Comparison of ENCODE assay signal across 11 mouse cellular contexts in genomic region chr15:84209517-84210412, GRCm38 (mm10). TPM values are rescaled to one million over a fixed set of nuclear protein-coding genes. Genes with fewer than 3 reads are reported as not detected.
DNase-seq lines count a peak whose midpoint lies in the region; ATAC-seq lines count a peak whose summit lies in the region.
"Had no signal": no experiment of that assay in that cellular context is flagged by ENCODE, and none has a peak within 500 bp of the region (broad histone marks: within the 10 kb centered on the region; RNA-seq: fewer than 3 reads in every experiment).

No protein-coding gene starts in this region.

- no peak for DNase-seq in kidney, adult 9 months
- no peak for DNase-seq in frontal cortex, postnatal 25 days (ENCODE audit: low spot score in 2 of 2)
- no peak for DNase-seq in adipocyte (ENCODE audit: low spot score)
- DNase-seq in right cerebral cortex, postnatal 14 days = no peak
- DNase-seq: layer of hippocampus, adult 9-11 months had no signal

- H3K9ac ChIP-seq in kidney, embryonic 16.5 days (replicated peaks; ENCODE audit: low read length) = no peak overlapping the region
- peak overlapping the region; percentile 5; the same call in 1 of the 2 replicates for H3K9ac ChIP-seq in heart, embryonic 13.5 days
- H3K9ac ChIP-seq: embryonic facial prominence, embryonic 15.5 days; midbrain, embryonic 12.5 days had no signal

- no peaks in the 10 kb centered on the region for H3K9me3 ChIP-seq in kidney, embryonic 16.5 days (ENCODE audit: low read length)
- H3K9me3 ChIP-seq in heart, embryonic 13.5 days = no peaks in the 10 kb centered on the region
- no peaks in the 10 kb centered on the region for H3K9me3 ChIP-seq in megakaryocyte, embryonic 14.5 days
- H3K9me3 ChIP-seq: embryonic facial prominence, embryonic 15.5 days; midbrain, embryonic 12.5 days had no signal

- no peak overlapping the region for H3K4me2 ChIP-seq in kidney, embryonic 16.5 days (replicated peaks; ENCODE audit: low read depth, low read length)
- H3K4me2 ChIP-seq in heart, embryonic 13.5 days = no peak overlapping the region
- H3K4me2 ChIP-seq: embryonic facial prominence, embryonic 15.5 days; midbrain, embryonic 12.5 days had no signal

- WGBS in kidney, embryonic 16.5 days = 78% methylated on average over 11 of the region's 11 CpGs
- 59% methylated on average over 11 of the region's 11 CpGs for WGBS in heart, embryonic 13.5 days

- H3K27ac ChIP-seq in kidney, embryonic 16.5 days (ENCODE audit: low read length) = peak overlapping the region; percentile 66
- peak overlapping the region; percentile 30 for H3K27ac ChIP-seq in brown adipose tissue, adult 24 weeks (replicated peaks; ENCODE audit: low read depth, low read length)
- peak overlapping the region; percentile 76 for H3K27ac ChIP-seq in heart, embryonic 13.5 days (replicated peaks)
- H3K27ac ChIP-seq: embryonic facial prominence, embryonic 15.5 days; midbrain, embryonic 12.5 days had no signal

- peaks cover 66% of the 10 kb centered on the region for H3K36me3 ChIP-seq in kidney, embryonic 16.5 days (ENCODE audit: insufficient read depth, low read length)
- H3K36me3 ChIP-seq in heart, embryonic 13.5 days = peaks cover 85% of the 10 kb centered on the region
- peaks cover 93% of the 10 kb centered on the region for H3K36me3 ChIP-seq in megakaryocyte, embryonic 14.5 days (replicated peaks; ENCODE audit: low read length)

- no peak overlapping the region for H3K4me3 ChIP-seq in kidney, embryonic 16.5 days (ENCODE audit: low read length)
- no peak overlapping the region for H3K4me3 ChIP-seq in brown adipose tissue, adult 24 weeks (ENCODE audit: insufficient read depth, low read depth, low read length)
- H3K4me3 ChIP-seq in heart, embryonic 13.5 days = no peak overlapping the region
- H3K4me3 ChIP-seq in megakaryocyte, embryonic 14.5 days (replicated peaks) = peak overlapping the region; percentile 93
- H3K4me3 ChIP-seq: embryonic facial prominence, embryonic 15.5 days; midbrain, embryonic 12.5 days had no signal

- no peaks in the 10 kb centered on the region for H3K27me3 ChIP-seq in kidney, embryonic 16.5 days (ENCODE audit: insufficient read depth, low read length)
- H3K27me3 ChIP-seq in heart, embryonic 13.5 days (replicated peaks) = no peaks in the 10 kb centered on the region
- no peaks in the 10 kb centered on the region for H3K27me3 ChIP-seq in megakaryocyte, embryonic 14.5 days (replicated peaks)
- H3K27me3 ChIP-seq: embryonic facial prominence, embryonic 15.5 days; midbrain, embryonic 12.5 days had no signal

- no peak for ATAC-seq in kidney, embryonic 16.5 days (ENCODE audit: low FRiP score, low TSS enrichment)
- no peak for ATAC-seq in heart, embryonic 13.5 days (ENCODE audit: extremely low read depth, insufficient number of reproducible peaks, low FRiP score, low TSS enrichment)

- peaks cover 18% of the 10 kb centered on the region for H3K4me1 ChIP-seq in kidney, embryonic 16.5 days (ENCODE audit: insufficient read depth, low read length)
- peaks cover 6% of the 10 kb centered on the region; the same call in 1 of the 2 replicates for H3K4me1 ChIP-seq in brown adipose tissue, adult 24 weeks (ENCODE audit: control insufficient read depth, insufficient read depth, insufficient read length, low read length)
- peaks cover 34% of the 10 kb centered on the region for H3K4me1 ChIP-seq in heart, embryonic 13.5 days
- H3K4me1 ChIP-seq in megakaryocyte, embryonic 14.5 days = peaks cover 99% of the 10 kb centered on the region

RNA-seq across cellular contexts. Expression of gene Samm50, which starts 17.7 kb away (rescaled TPM):
- polyA plus RNA-seq in kidney, embryonic 16.5 days (2015; fragmentation: Nextera tagmentation; extraction: Ambion mirVana) = 136 and 143 TPM in 2 replicates
- 177 and 266 TPM in 2 replicates for polyA plus RNA-seq in brown adipose tissue, adult 24 weeks (2012; ENCODE audit: insufficient read depth, insufficient read length, missing spikeins)
- polyA plus RNA-seq in heart, embryonic 13.5 days (2015; fragmentation: Nextera tagmentation; extraction: Ambion mirVana) = 103 and 117 TPM in 2 replicates
- 14.6 and 45.4 TPM in 2 replicates for polyA plus RNA-seq in megakaryocyte, embryonic 14.5 days (2012; ENCODE audit: insufficient read depth, low replicate concordance)

RNA-seq across cellular contexts. Expression of gene Parvb, which starts 22.1 kb away (rescaled TPM):
- polyA plus RNA-seq in kidney, embryonic 16.5 days (2015; fragmentation: Nextera tagmentation; extraction: Ambion mirVana) = 3.1 and 3.5 TPM in 2 replicates
- polyA plus RNA-seq in brown adipose tissue, adult 24 weeks (2012; ENCODE audit: insufficient read depth, insufficient read length, missing spikeins) = 3.0 and 8.7 TPM in 2 replicates
- 12.7 and 15.5 TPM in 2 replicates for polyA plus RNA-seq in heart, embryonic 13.5 days (2015; fragmentation: Nextera tagmentation; extraction: Ambion mirVana)
- 524 and 845 TPM in 2 replicates for polyA plus RNA-seq in megakaryocyte, embryonic 14.5 days (2012; ENCODE audit: insufficient read depth, low replicate concordance)

RNA-seq across cellular contexts. Expression of gene Pnpla3, which starts 42.1 kb away (rescaled TPM):
- polyA plus RNA-seq in kidney, embryonic 16.5 days (2015; fragmentation: Nextera tagmentation; extraction: Ambion mirVana) = 0.53 and 1.1 TPM in 2 replicates
- polyA plus RNA-seq in brown adipose tissue, adult 24 weeks (2012; ENCODE audit: insufficient read depth, insufficient read length, missing spikeins) = 506 and 707 TPM in 2 replicates
- 0.88 and 0.94 TPM in 2 replicates for polyA plus RNA-seq in heart, embryonic 13.5 days (2015; fragmentation: Nextera tagmentation; extraction: Ambion mirVana)
- not detected in 2 replicates for polyA plus RNA-seq in megakaryocyte, embryonic 14.5 days (2012; ENCODE audit: insufficient read depth, low replicate concordance)

Comparison
In these comparisons a context has a peak if more than half of its experiments do, and no peak if none do; other contexts are left out.
1. RNA of gene Parvb, which starts 22.1 kb away (polyA plus RNA-seq): 524 to 845 TPM in megakaryocyte, embryonic 14.5 days; 12.7 to 15.5 TPM in heart, embryonic 13.5 days, 3.1 to 3.5 TPM in kidney, embryonic 16.5 days and 3.0 to 8.7 TPM in brown adipose tissue, adult 24 weeks; every median in the first group is over 10 times any median in the second.
2. RNA of gene Pnpla3, which starts 42.1 kb away (polyA plus RNA-seq): 506 to 707 TPM in brown adipose tissue, adult 24 weeks; 0.53 to 1.1 TPM in kidney, embryonic 16.5 days, 0.88 to 0.94 TPM in heart, embryonic 13.5 days and not detected in megakaryocyte, embryonic 14.5 days; every median in the first group is over 100 times any median in the second.
3. Peak in every context shown above with its lines, with median percentiles within 50 percentile points of each other: H3K27ac ChIP-seq.